Mouse (Mus musculus): ENCODE measurements around the gene Nphs1.
"Not testable (repeated sequence)": the region's sequence is repeated elsewhere in the genome, so short reads cannot be mapped to it uniquely, and the experiment has no call there.

Nphs1 gene

GRCm38 (mm10) chr7:30440697-30441096 is 17.4 kb upstream of the Nphs1 start:
- DNase-seq (ENCODE audit: low spot score in 2 of 2), result no peak

GRCm38 (mm10) chr7:30443696-30444095 is 14.4 kb upstream of the Nphs1 start:
- no peak for DNase-seq (ENCODE audit: low spot score in 2 of 2)

- DNase-seq (ENCODE audit: low spot score in 2 of 2), result no peak
Measured at GRCm38 (mm10) chr7:30444154-30444970, 13.8 kb upstream of the Nphs1 start.

- peak in 1 of 2 experiments; percentile 22 for DNase-seq (ENCODE audit: low spot score in 2 of 2)
Measured at GRCm38 (mm10) chr7:30444971-30445751, 13.0 kb upstream of the Nphs1 start, which contains the start of gene Aplp1. Gene Aplp1 (minus strand): TSS chr7:30445535.

GRCm38 (mm10) chr7:30450241-30450640 is 7.9 kb upstream of the Nphs1 start:
- DNase-seq (ENCODE audit: low spot score in 2 of 2), result no peak

- DNase-seq (ENCODE audit: low spot score in 2 of 2), result no peak
Measured at GRCm38 (mm10) chr7:30453327-30453726, 4.8 kb upstream of the Nphs1 start.

GRCm38 (mm10) chr7:30453766-30454165 is 4.3 kb upstream of the Nphs1 start:
- peak; percentile 49 to 50 for DNase-seq (ENCODE audit: low spot score in 2 of 2)

- no peak for DNase-seq (ENCODE audit: low spot score in 2 of 2)
Measured at GRCm38 (mm10) chr7:30454259-30454658, 3.9 kb upstream of the Nphs1 start.

- DNase-seq (ENCODE audit: low spot score in 2 of 2), result no peak
Measured at GRCm38 (mm10) chr7:30456487-30456886, 1.6 kb upstream of the Nphs1 start.

- no peak for DNase-seq (ENCODE audit: low spot score in 2 of 2)
Measured at GRCm38 (mm10) chr7:30456911-30457628, 1.0 kb upstream of the Nphs1 start.

- no peak for DNase-seq (ENCODE audit: low spot score in 2 of 2)
Measured at GRCm38 (mm10) chr7:30459484-30459883, 1.4 kb downstream of the Nphs1 start.

- DNase-seq (ENCODE audit: low spot score in 2 of 2), result no peak
Measured at GRCm38 (mm10) chr7:30463568-30463967, 5.5 kb downstream of the Nphs1 start.

GRCm38 (mm10) chr7:30463996-30464395 is 5.9 kb downstream of the Nphs1 start:
- no peak for DNase-seq (ENCODE audit: low spot score in 2 of 2)

GRCm38 (mm10) chr7:30464816-30465300 is 6.7 kb downstream of the Nphs1 start:
- DNase-seq (ENCODE audit: low spot score in 2 of 2), result no peak

GRCm38 (mm10) chr7:30472411-30472810 is 14.3 kb downstream of the Nphs1 start:
- peak in 1 of 2 experiments; percentile 16 for DNase-seq (ENCODE audit: low spot score in 2 of 2)

- no peak for DNase-seq (ENCODE audit: low spot score in 2 of 2)
Measured at GRCm38 (mm10) chr7:30474999-30475398, 16.9 kb downstream of the Nphs1 start.

GRCm38 (mm10) chr7:30476136-30476535 is 18.0 kb downstream of the Nphs1 start:
- not testable (repeated sequence) for DNase-seq (ENCODE audit: low spot score in 2 of 2)

- DNase-seq (ENCODE audit: low spot score in 2 of 2), result no peak
Measured at GRCm38 (mm10) chr7:30477415-30478381, 19.6 kb downstream of the Nphs1 start.

- no peak for DNase-seq (ENCODE audit: low spot score in 2 of 2)
Measured at GRCm38 (mm10) chr7:30484250-30484649, 26.1 kb downstream of the Nphs1 start.

GRCm38 (mm10) chr7:30490251-30490956 is 32.3 kb downstream of the Nphs1 start:
- peak in 1 of 2 experiments; percentile 16 for DNase-seq (ENCODE audit: low spot score in 2 of 2)
